Mouse (Mus musculus): ENCODE data around the gene Erv3. TPM values are rescaled to one million over a fixed set of nuclear protein-coding genes. Genes with fewer than 3 reads are reported as not detected.

Gene Erv3
- total and polyA plus RNA-seq, 3 experiments: not detected

- peak; percentile 90 for DNase-seq (ENCODE audit: extremely low read depth)
- H3K79me2 ChIP-seq (replicated peaks; ENCODE audit: control insufficient read depth, extremely low read depth, insufficient read depth, poor library complexity, severe bottlenecking): no peaks in the 10 kb centered on the region
- H3K27ac ChIP-seq (ENCODE audit: insufficient read depth, low read depth): no peak overlapping the region
- no peak overlapping the region for H3K9ac ChIP-seq (ENCODE audit: insufficient read depth, low read depth)
- no peaks in the 10 kb centered on the region for H3K36me3 ChIP-seq (replicated peaks in 1 of 2; ENCODE audit: control insufficient read depth in 1 of 2, insufficient read depth in 1 of 2, low read length in 1 of 2)
- peaks cover 0 to 32% of the 10 kb centered on the region in 2 experiments; a peak in 3 of 4 replicates for H3K4me1 ChIP-seq (ENCODE audit: control insufficient read depth in 1 of 2, insufficient read depth in 2 of 2)
- dilution Hi-C loops (cut with MboI; ENCODE audit: extremely low pct_ligation_motif_present, extremely low pct_unique_long_range_greater_than_20kb, low sequenced_read_pairs) (no loop called here), in situ Hi-C loops (cut with MboI; ENCODE audit: low pct_ligation_motif_present, low pct_unique_long_range_greater_than_20kb, low sequenced_read_pairs) (loop anchor here (5.0 kb wide), 2 partner anchors 116 to 316 kb away; no protein-coding TSS in a partner anchor)
- no peaks in the 10 kb centered on the region for H3K9me3 ChIP-seq (replicated peaks; ENCODE audit: low read length)
- TF ChIP-seq TBP (conservative IDR thresholded peaks at IDR 0.05; ENCODE audit: low read depth, low read length) (no peak), MAZ (IDR thresholded peaks at IDR 0.05; ENCODE audit: low read depth, low read length) (peak; percentile 51; the same call in 1 of the 2 replicates), ELF1 (IDR thresholded peaks at IDR 0.05; ENCODE audit: low read depth, low read length) (no peak), JUND (conservative IDR thresholded peaks at IDR 0.05; ENCODE audit: low read depth, low read length) (no peak), BHLHE40 (IDR thresholded peaks at IDR 0.05; ENCODE audit: low read depth, low read length) (peak; percentile 50; the same call in 1 of the 2 replicates), MYC (IDR thresholded peaks at IDR 0.05; ENCODE audit: low read depth, low read length) (peak; percentile 57; the same call in 1 of the 2 replicates), IRF4 (IDR thresholded peaks at IDR 0.05; ENCODE audit: low read depth, low read length) (peak; percentile 29), GABPA (IDR thresholded peaks at IDR 0.05; ENCODE audit: insufficient replicate concordance, low read depth, low read length) (no peak), ZKSCAN1 (IDR thresholded peaks at IDR 0.05; ENCODE audit: borderline replicate concordance, low read depth, low read length) (no peak), RCOR1 (conservative IDR thresholded peaks at IDR 0.05; ENCODE audit: low read depth, low read length) (no peak), ZMIZ1 (IDR thresholded peaks at IDR 0.05; ENCODE audit: low read depth, low read length) (no peak), MEF2A (IDR thresholded peaks at IDR 0.05; ENCODE audit: borderline replicate concordance, low read depth, low read length) (no peak), MAFK (IDR thresholded peaks at IDR 0.05; ENCODE audit: insufficient replicate concordance, low read length) (no peak), ZC3H11A (IDR thresholded peaks at IDR 0.05; ENCODE audit: low read depth, low read length) (no peak), CHD2 (IDR thresholded peaks at IDR 0.05; ENCODE audit: low read length) (no peak), USF1 (IDR thresholded peaks at IDR 0.05; ENCODE audit: low read depth, low read length) (no peak; the same call in 1 of the 2 replicates), UBTF (IDR thresholded peaks at IDR 0.05; ENCODE audit: low read depth, low read length) (no peak), SMC3 (IDR thresholded peaks at IDR 0.05; ENCODE audit: low read depth, low read length) (peak; percentile 78), RAD21 (IDR thresholded peaks at IDR 0.05; ENCODE audit: low read depth, low read length) (peak; percentile 42), NELFE (IDR thresholded peaks at IDR 0.05; ENCODE audit: low read depth, low read length) (peak; percentile 32; the same call in 1 of the 2 replicates), POLR2A (IDR thresholded peaks at IDR 0.05; ENCODE audit: low read depth, low read length) (no peak), POLR2AphosphoS2 (IDR thresholded peaks at IDR 0.05; ENCODE audit: low read depth, low read length) (no peak), HCFC1 (IDR thresholded peaks at IDR 0.05; ENCODE audit: low read depth, low read length) (no peak; the same call in 1 of the 2 replicates), NRF1 (IDR thresholded peaks at IDR 0.05; ENCODE audit: low read depth, low read length) (no peak), E2F4 (IDR thresholded peaks at IDR 0.05; ENCODE audit: insufficient replicate concordance, low read depth, low read length) (no peak), CTCF (conservative IDR thresholded peaks at IDR 0.05 in 1 of 2, IDR thresholded peaks at IDR 0.05 in 1 of 2; ENCODE audit: low read depth in 2 of 2, low read length in 2 of 2) (peak; percentile 31 to 87; a peak in 3 of 4 replicates), JUN (IDR thresholded peaks at IDR 0.05; ENCODE audit: insufficient read depth, low read depth, low read length) (no peak), ETS1 (conservative IDR thresholded peaks at IDR 0.05; ENCODE audit: low read depth, low read length) (no peak), SIN3A (IDR thresholded peaks at IDR 0.05; ENCODE audit: low read length) (0 out of 2 replicates have a peak, but pooled peaks have one; percentile 40), KAT2A (IDR thresholded peaks at IDR 0.05; ENCODE audit: insufficient replicate concordance, low read length) (no peak), CHD1 (IDR thresholded peaks at IDR 0.05; ENCODE audit: low read depth, low read length) (no peak), PAX5 (IDR thresholded peaks at IDR 0.05; ENCODE audit: low read length) (no peak), EP300 (IDR thresholded peaks at IDR 0.05; ENCODE audit: low read length) (no peak), MAX (IDR thresholded peaks at IDR 0.05; ENCODE audit: low read length) (peak; percentile 22; the same call in 1 of the 2 replicates), TCF12 (IDR thresholded peaks at IDR 0.05; ENCODE audit: low read depth, low read length) (no peak), USF2 (conservative IDR thresholded peaks at IDR 0.05; ENCODE audit: low read depth, low read length) (no peak), MXI1 (IDR thresholded peaks at IDR 0.05; ENCODE audit: low read depth, low read length) (0 out of 2 replicates have a peak, but pooled peaks have one; percentile 26), ZNF384 (IDR thresholded peaks at IDR 0.05; ENCODE audit: low read depth, low read length) (no peak)
- H3K4me3 ChIP-seq (replicated peaks in 1 of 3; ENCODE audit: low read depth in 2 of 3, low read length in 2 of 3, poor library complexity in 1 of 3): no peak overlapping the region
- peaks cover 13% of the 10 kb centered on the region for H3K27me3 ChIP-seq (replicated peaks)
- peak overlapping the region; percentile 85 for H3K4me2 ChIP-seq (ENCODE audit: insufficient read depth, low read depth, poor library complexity, severe bottlenecking)
These were observed 38.4 kb downstream of the Erv3 start for GRCm38 (mm10) chr2:131820932-131821707.
